Mouse (Mus musculus): ENCODE results near the gene Scarb2.

- TF ChIP-seq POLR2A (IDR thresholded peaks at IDR 0.05; ENCODE audit: borderline replicate concordance, control insufficient read depth, low read depth, low read length) (no peak), CTCF (IDR thresholded peaks at IDR 0.05; ENCODE audit: control insufficient read depth, insufficient read depth, low read length) (no peak)
Measured at GRCm38 (mm10) chr5:92495291-92495690, 11.3 kb downstream of the Scarb2 start.
